Mouse (Mus musculus) CH12.LX (cell line): ENCODE measurements around the gene Chil4. TPM values are rescaled to one million over a fixed set of nuclear protein-coding genes. Genes with fewer than 3 reads are reported as not detected.
"Not testable (repeated sequence)": the region's sequence is repeated elsewhere in the genome, so short reads cannot be mapped to it uniquely, and the experiment has no call there.

Experiments used
- DNase-seq: peaks from one replicate; pipeline ENCODE4 v3.0.0-alpha.2; 2013; ENCODE audit errors: extremely low read depth
- H3K27ac ChIP-seq: 2 replicates; pipeline ENCODE4 v1.5.1; 2012; ENCODE audit warnings: low read depth, mild to moderate bottlenecking, control low read depth, moderate library complexity; ENCODE audit not compliant: insufficient read depth
- H3K27me3 ChIP-seq: replicated peaks from 2 replicates; pipeline ENCODE3; 2012; ENCODE audit warnings: inconsistent platforms
- H3K36me3 ChIP-seq, 2 experiments: replicated peaks in 1 of 2; 2 replicates each; pipeline versions ENCODE3 to v1.6.1; 2012; ENCODE audit warnings: inconsistent platforms in 1 of 2, low read length in 1 of 2, mild to moderate bottlenecking in 1 of 2, mixed read lengths in 1 of 2, moderate library complexity in 1 of 2; ENCODE audit not compliant: control insufficient read depth in 1 of 2, insufficient read depth in 1 of 2
- H3K4me1 ChIP-seq, 2 experiments: 2 replicates each; pipeline ENCODE4 v1.6.1; 2012; ENCODE audit warnings: inconsistent platforms in 1 of 2, moderate library complexity in 1 of 2; ENCODE audit not compliant: insufficient read depth in 2 of 2, control insufficient read depth in 1 of 2
- H3K4me2 ChIP-seq: 2 replicates; pipeline ENCODE4 v1.6.1; 2012; ENCODE audit warnings: low read depth, mild to moderate bottlenecking, control low read depth; ENCODE audit not compliant: poor library complexity, insufficient read depth, severe bottlenecking
- H3K4me3 ChIP-seq, 3 experiments: fragments of 150-350 bp in 1 of 3; sonication (generic) in 1 of 3; replicated peaks in 1 of 3; 2 replicates each; pipeline versions ENCODE3 to v1.5.1; 2011 to 2012; ENCODE audit warnings: low read depth in 2 of 3, low read length in 2 of 3, mild to moderate bottlenecking in 2 of 3, moderate library complexity in 2 of 3, control low read depth in 1 of 3, improper control_type of control experiment in 1 of 3, inconsistent platforms in 1 of 3, mixed read lengths in 1 of 3; ENCODE audit not compliant: poor library complexity in 1 of 3
- H3K79me2 ChIP-seq: replicated peaks from 2 replicates; pipeline ENCODE4 v1.6.1; 2012; ENCODE audit warnings: mild to moderate bottlenecking, moderate library complexity; ENCODE audit not compliant: control insufficient read depth, poor library complexity, insufficient read depth, severe bottlenecking; ENCODE audit errors: extremely low read depth
- H3K9ac ChIP-seq: 2 replicates; pipeline ENCODE4 v1.6.1; 2012; ENCODE audit warnings: low read depth, mild to moderate bottlenecking, control low read depth, moderate library complexity; ENCODE audit not compliant: insufficient read depth
- H3K9me3 ChIP-seq: replicated peaks from 2 replicates; pipeline ENCODE3; 2012; ENCODE audit warnings: low read length, inconsistent platforms, mixed read lengths
- BHLHE40 ChIP-seq: IDR thresholded peaks from 2 replicates; pipeline ENCODE4 v1.6.1; 2011; ENCODE audit warnings: mild to moderate bottlenecking, low read depth, low read length, improper control_type of control experiment
- CHD1 ChIP-seq: IDR thresholded peaks from 2 replicates; pipeline ENCODE4 v1.6.1; 2012; ENCODE audit warnings: low read depth, low read length, improper control_type of control experiment, inconsistent platforms
- CHD2 ChIP-seq: IDR thresholded peaks from 2 replicates; pipeline ENCODE4 v1.6.1; 2011; ENCODE audit warnings: low read length, improper control_type of control experiment
- E2F4 ChIP-seq: IDR thresholded peaks from 2 replicates; pipeline ENCODE4 v1.6.1; 2011; ENCODE audit warnings: low read depth, low read length, improper control_type of control experiment; ENCODE audit not compliant: insufficient replicate concordance
- ETS1 ChIP-seq: conservative IDR thresholded peaks from 2 replicates; pipeline ENCODE4 v1.6.1; 2012; ENCODE audit warnings: low read depth, mild to moderate bottlenecking, inconsistent platforms, low read length, improper control_type of control experiment, moderate library complexity
- GABPA ChIP-seq: IDR thresholded peaks from 2 replicates; pipeline ENCODE4 v1.6.1; 2012; ENCODE audit warnings: low read depth, low read length, improper control_type of control experiment, inconsistent platforms; ENCODE audit not compliant: insufficient replicate concordance
- KAT2A ChIP-seq: IDR thresholded peaks from 2 replicates; pipeline ENCODE4 v1.6.1; 2012; ENCODE audit warnings: low read length, improper control_type of control experiment, inconsistent platforms; ENCODE audit not compliant: insufficient replicate concordance
- MAFK ChIP-seq: IDR thresholded peaks from 2 replicates; pipeline ENCODE4 v1.6.1; 2011; ENCODE audit warnings: low read length, improper control_type of control experiment; ENCODE audit not compliant: insufficient replicate concordance
- MAX ChIP-seq: IDR thresholded peaks from 2 replicates; pipeline ENCODE4 v1.6.1; 2011; ENCODE audit warnings: low read length, improper control_type of control experiment
- MAZ ChIP-seq: IDR thresholded peaks from 2 replicates; pipeline ENCODE4 v1.6.1; 2012; ENCODE audit warnings: low read depth, mild to moderate bottlenecking, inconsistent platforms, low read length, improper control_type of control experiment, moderate library complexity
- MXI1 ChIP-seq: IDR thresholded peaks from 2 replicates; pipeline ENCODE4 v1.6.1; 2011; ENCODE audit warnings: mild to moderate bottlenecking, low read depth, low read length, improper control_type of control experiment
- NRF1 ChIP-seq: IDR thresholded peaks from 2 replicates; pipeline ENCODE4 v1.6.1; 2014; ENCODE audit warnings: low read depth, mild to moderate bottlenecking, inconsistent platforms, low read length, improper control_type of control experiment, moderate library complexity
- PAX5 ChIP-seq: IDR thresholded peaks from 2 replicates; pipeline ENCODE4 v1.6.1; 2012; ENCODE audit warnings: low read length, inconsistent platforms, mixed read lengths
- POLR2A ChIP-seq: IDR thresholded peaks from 2 replicates; pipeline ENCODE4 v1.6.1; 2011; ENCODE audit warnings: low read depth, mild to moderate bottlenecking, improper control_type of control experiment, low read length
- POLR2AphosphoS2 ChIP-seq: IDR thresholded peaks from 2 replicates; pipeline ENCODE4 v1.6.1; 2011; ENCODE audit warnings: low read depth, low read length, improper control_type of control experiment
- RCOR1 ChIP-seq: conservative IDR thresholded peaks from 2 replicates; pipeline ENCODE4 v1.6.1; 2012; ENCODE audit warnings: low read depth, mild to moderate bottlenecking, inconsistent platforms, low read length, improper control_type of control experiment
- USF2 ChIP-seq: conservative IDR thresholded peaks from 2 replicates; pipeline ENCODE4 v1.6.1; 2011; ENCODE audit warnings: low read depth, low read length, improper control_type of control experiment
- ZMIZ1 ChIP-seq: IDR thresholded peaks from 2 replicates; pipeline ENCODE4 v1.6.1; 2012; ENCODE audit warnings: low read depth, mild to moderate bottlenecking, inconsistent platforms, low read length, improper control_type of control experiment
- dilution Hi-C: fragments of 300-500 bp; cut with MboI; formaldehyde crosslinking; loops from 2 replicates; pipeline ENCODE4 v1.14.3; 2020; ENCODE audit warnings: low sequenced_read_pairs; ENCODE audit not compliant: extremely low pct_unique_long_range_greater_than_20kb, extremely low pct_ligation_motif_present
- in situ Hi-C: fragments of 300-500 bp; cut with MboI; formaldehyde crosslinking; loops from 3 replicates; pipeline ENCODE4 v1.14.3; 2019; ENCODE audit warnings: low sequenced_read_pairs, low pct_ligation_motif_present, low pct_unique_long_range_greater_than_20kb, mixed read lengths
- polyA plus RNA-seq: library from polyadenylated mRNA; unstranded; fragments of >175 nt; gene quantifications from 2 replicates; pipeline ENCODE4 v1.2.1, GENCODE M21; 2012; ENCODE audit warnings: low read depth; ENCODE audit not compliant: insufficient read length
- total RNA-seq, 2 experiments: library from RNA; depleted of rRNA; stranded (reverse); fragments of 300-350 nt in 1 of 2; fragments of >200 nt in 1 of 2; gene quantifications; 2 replicates each; pipeline ENCODE4 v1.2.3; 2012 to 2014

Gene Chil4
- total and polyA plus RNA-seq, 3 experiments, result not detected

DNA sequence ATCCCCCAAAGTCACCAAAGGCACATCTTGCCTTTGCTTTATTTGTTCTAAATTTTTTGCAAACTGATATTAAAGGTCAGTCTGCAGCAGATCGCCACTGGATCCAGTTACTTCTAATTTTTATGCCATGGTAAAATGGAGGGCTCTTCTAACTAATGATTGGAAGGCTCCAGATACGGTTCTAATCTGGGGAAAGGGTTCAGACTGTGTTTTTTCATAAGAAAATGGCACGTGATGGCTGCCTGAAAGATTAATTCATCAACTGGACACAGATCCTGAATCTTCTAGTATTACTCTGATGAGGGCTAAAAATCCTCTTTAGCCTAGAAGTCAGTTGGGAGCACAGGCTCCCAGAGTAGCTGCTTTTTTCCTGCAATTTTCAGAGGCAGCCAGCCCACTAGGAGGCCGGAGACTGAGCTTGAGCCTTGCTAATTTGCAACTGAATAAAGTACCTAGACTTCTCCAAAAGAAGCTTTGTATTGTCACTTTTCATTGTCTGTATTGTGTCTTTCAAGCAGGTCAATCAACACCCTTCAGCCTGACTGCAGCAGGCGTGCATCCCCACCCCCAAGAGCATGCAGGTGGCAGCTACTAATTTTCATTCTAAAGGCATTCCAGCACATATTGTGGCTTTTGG is 31.6 kb upstream of the Chil4 start:
- dilution Hi-C loops, DNase-seq, H3K27ac ChIP-seq, H3K79me2 ChIP-seq, H3K4me1 ChIP-seq, H3K4me3 ChIP-seq, in situ Hi-C loops, H3K9me3 ChIP-seq, H3K36me3 ChIP-seq, H3K4me2 ChIP-seq, H3K9ac ChIP-seq, H3K27me3 ChIP-seq: not testable (repeated sequence)
- 0 out of 2 replicates have a peak, but pooled peaks have one; percentile 20 for TF ChIP-seq BHLHE40

DNA sequence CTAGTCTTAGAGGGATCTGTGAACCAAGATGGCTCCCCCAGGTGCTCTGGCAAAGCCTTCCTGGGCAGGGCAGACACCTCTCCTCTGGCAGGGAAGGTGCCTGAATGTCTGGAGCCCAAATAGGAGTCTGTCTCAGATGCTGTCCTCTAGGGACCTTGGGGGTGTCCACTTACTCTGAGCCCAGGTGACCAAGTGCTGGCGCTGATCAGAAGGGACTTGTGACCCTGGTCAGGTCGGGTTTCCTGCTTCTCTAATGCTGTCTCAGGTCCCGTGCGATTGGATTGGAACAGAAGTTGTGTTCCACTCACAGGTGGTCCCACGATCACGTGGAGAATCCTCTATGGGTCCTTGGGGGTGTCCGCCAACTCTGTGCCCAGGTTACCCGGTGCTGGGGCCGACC is 28.1 kb upstream of the Chil4 start:
- H3K79me2 ChIP-seq, in situ Hi-C loops, H3K9me3 ChIP-seq, H3K36me3 ChIP-seq, DNase-seq, H3K4me2 ChIP-seq, H3K27ac ChIP-seq, H3K4me3 ChIP-seq, H3K27me3 ChIP-seq, H3K4me1 ChIP-seq, dilution Hi-C loops, H3K9ac ChIP-seq: not testable (repeated sequence)

DNA sequence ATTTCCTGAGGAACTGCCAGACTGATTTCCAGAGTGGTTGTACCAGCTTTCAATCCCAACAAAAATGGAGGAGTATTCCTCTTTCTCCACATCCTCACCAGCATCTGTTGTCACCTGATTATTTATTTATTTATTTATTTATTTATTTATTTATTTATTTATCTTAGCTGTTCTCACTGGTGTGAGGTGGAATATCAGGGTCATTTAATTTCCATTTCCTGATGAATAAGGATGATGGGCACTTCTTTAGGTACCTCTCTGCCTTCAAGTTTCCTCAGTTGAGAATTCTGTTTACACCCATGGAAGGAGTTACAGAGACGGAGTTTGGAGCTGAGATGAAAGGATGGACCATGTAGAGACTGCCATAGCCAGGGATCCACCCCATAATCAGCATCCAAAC is 20.9 kb upstream of the Chil4 start:
- H3K4me1 ChIP-seq, H3K79me2 ChIP-seq, DNase-seq, dilution Hi-C loops, H3K4me2 ChIP-seq, H3K9me3 ChIP-seq, H3K36me3 ChIP-seq, H3K9ac ChIP-seq, H3K27me3 ChIP-seq, H3K27ac ChIP-seq, H3K4me3 ChIP-seq, in situ Hi-C loops: not testable (repeated sequence)

DNA sequence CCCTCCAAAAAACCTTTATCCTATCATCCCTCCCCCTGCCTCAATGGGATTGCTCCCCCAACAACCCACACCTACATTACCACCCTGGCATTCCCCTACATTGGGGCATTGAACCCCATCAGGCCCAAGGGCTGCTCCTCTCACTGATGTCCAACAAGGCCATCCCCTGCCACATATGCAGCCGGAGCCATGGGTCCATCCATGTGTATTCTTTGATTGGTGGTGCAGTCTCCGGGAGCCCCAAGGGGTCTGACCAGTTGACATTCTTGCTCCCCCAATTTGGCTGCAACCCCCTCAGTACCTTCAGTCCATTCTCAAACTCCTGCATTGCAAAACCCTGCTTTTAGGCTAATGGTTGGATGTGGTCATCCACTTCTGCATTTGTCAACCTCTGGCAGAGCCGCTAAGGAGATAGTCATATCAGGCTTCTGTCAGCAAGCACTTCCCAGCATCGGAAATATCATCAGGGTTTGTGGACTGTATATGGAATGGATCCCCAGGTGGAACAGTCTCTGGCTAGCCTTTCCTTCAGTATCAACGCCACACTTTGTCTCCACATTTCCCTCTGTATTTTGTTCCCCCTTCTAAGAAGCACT is 20.0 kb upstream of the Chil4 start:
- Histone ChIP-seq H3K4me1 (no peaks in the 10 kb centered on the region), H3K9me3 (no peaks in the 10 kb centered on the region), H3K36me3 (no peaks in the 10 kb centered on the region), H3K79me2 (no peaks in the 10 kb centered on the region), H3K4me2 (no peak overlapping the region), H3K9ac (no peak overlapping the region), H3K4me3 (no peak overlapping the region), H3K27ac (no peak overlapping the region), H3K27me3 (no peaks in the 10 kb centered on the region)
- in situ Hi-C loops (no loop called here), dilution Hi-C loops (no loop called here)
- no peak for DNase-seq
- TF ChIP-seq ZMIZ1 (no peak), MAX (no peak), RCOR1 (no peak), KAT2A (no peak), CHD1 (no peak), CHD2 (no peak), E2F4 (no peak), PAX5 (no peak), ETS1 (no peak), POLR2AphosphoS2 (no peak), POLR2A (no peak), GABPA (no peak), MAZ (no peak), NRF1 (no peak), USF2 (no peak), MAFK (no peak), MXI1 (no peak), BHLHE40 (no peak)
